17 mouse cellular contexts compared by ENCODE assay signal in the genomic region with DNA sequence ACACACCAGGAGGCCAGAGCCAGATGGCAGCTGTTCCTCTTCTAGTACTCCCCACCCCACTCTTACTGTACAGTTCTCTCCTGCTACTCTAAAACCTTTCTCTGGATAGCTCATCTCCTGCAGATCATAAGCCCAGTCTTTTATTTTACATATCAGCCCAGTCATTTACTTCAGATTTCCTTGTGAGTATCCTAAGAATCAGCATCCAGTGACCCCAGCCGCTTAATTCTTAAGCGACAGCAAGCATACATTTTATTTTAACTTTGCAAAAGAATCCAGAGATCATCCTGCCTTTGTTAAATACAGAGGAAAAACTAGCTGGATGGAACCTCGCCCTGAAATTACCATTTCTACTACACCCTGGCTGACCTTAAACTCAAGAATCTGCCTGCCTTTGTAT. TPM values are rescaled to one million over a fixed set of nuclear protein-coding genes. Genes with fewer than 3 reads are reported as not detected.
"Had no signal": no experiment of that assay in that cellular context is flagged by ENCODE, and none has a peak within 500 bp of the region (broad histone marks: within the 10 kb centered on the region; RNA-seq: fewer than 3 reads in every experiment).

No protein-coding gene starts in this region.

- H3K9me3 ChIP-seq: neural tube, embryonic 12.5 days; neural tube, embryonic 13.5 days; neural tube, embryonic 15.5 days; stomach, embryonic 15.5 days had no signal

- H3K9ac ChIP-seq: neural tube, embryonic 12.5 days; neural tube, embryonic 13.5 days; neural tube, embryonic 15.5 days; stomach, embryonic 15.5 days had no signal

- H3K4me1 ChIP-seq: neural tube, embryonic 12.5 days; stomach, embryonic 15.5 days had no signal

- H3K36me3 ChIP-seq: neural tube, embryonic 12.5 days; neural tube, embryonic 13.5 days; neural tube, embryonic 15.5 days; stomach, embryonic 15.5 days had no signal

- H3K4me3 ChIP-seq: neural tube, embryonic 12.5 days; neural tube, embryonic 13.5 days; neural tube, embryonic 15.5 days; stomach, embryonic 15.5 days had no signal

- H3K27ac ChIP-seq: neural tube, embryonic 12.5 days; neural tube, embryonic 13.5 days; neural tube, embryonic 15.5 days; stomach, embryonic 15.5 days; stomach, postnatal 0 days had no signal

- DNase-seq: retina, postnatal 1 day; right cerebral cortex, adult 18-20 months; right cerebral cortex, postnatal 14 days; right cerebral cortex, postnatal 25 days; right cerebral cortex, postnatal 4 days; spleen, adult 18-20 months; thymus, adult 2 months; thymus, postnatal 14 days; thymus, postnatal 25 days; thymus, postnatal 36 days; thymus, postnatal 4 days had no signal

RNA-seq across cellular contexts. Expression of a gene that starts 21.6 kb away (rescaled TPM):
- total RNA-seq: neutrophil, adult 5-6 weeks had no signal
